Mouse (Mus musculus) right cerebral cortex, postnatal 14 days (tissue): Measurements from ENCODE around the gene Rpl3l.

Experiments
- DNase-seq: peaks from one replicate; pipeline ENCODE4 v3.0.0; 2022

Rpl3l gene

DNA sequence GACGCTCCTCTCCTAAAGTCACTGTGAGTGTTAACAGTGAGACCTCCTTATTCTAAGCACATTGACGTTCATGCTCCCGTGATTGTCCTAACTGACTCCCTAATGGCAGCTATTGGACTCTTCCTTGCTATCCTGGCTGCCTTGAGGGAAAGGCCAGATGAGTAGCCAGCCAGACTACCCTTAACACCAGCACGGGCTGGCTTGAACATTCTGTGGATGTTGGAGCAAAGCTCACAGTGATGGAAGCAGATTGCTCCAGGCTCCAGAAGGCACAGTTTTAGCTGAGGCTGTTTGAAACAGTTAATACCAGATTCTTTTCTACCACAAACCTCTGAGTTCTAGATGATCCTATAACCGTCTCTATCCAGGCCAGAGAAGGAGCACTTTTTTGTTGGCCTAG is 16.3 kb downstream of the Rpl3l start:
- DNase-seq: no peak

GRCm38 (mm10) chr17:24744381-24744780 is 16.8 kb downstream of the Rpl3l start:
- no peak for DNase-seq

- peak; percentile 85 for DNase-seq
Observed at GRCm38 (mm10) chr17:24745526-24746497, 18.2 kb downstream of the Rpl3l start.

DNA sequence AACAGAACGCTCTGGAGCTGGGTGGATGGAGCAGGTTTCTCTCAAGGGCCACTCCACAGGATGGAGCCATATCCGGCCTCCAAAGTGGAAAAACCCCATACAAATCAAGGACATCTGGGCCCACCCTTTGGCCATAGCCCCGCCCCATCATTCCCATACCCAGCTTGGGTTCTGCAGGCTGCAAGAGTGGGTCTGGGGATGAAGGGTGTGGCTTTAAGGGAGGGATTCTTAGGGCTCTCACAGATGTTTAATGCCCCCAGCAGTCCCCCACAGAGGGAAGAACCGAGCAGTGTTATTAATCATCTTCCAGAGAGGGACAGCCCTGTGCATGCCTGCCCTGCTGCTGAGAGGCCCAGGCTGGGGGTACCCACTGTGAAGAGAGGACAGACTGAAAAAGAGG is 19.4 kb downstream of the Rpl3l start:
- DNase-seq: no peak

DNA sequence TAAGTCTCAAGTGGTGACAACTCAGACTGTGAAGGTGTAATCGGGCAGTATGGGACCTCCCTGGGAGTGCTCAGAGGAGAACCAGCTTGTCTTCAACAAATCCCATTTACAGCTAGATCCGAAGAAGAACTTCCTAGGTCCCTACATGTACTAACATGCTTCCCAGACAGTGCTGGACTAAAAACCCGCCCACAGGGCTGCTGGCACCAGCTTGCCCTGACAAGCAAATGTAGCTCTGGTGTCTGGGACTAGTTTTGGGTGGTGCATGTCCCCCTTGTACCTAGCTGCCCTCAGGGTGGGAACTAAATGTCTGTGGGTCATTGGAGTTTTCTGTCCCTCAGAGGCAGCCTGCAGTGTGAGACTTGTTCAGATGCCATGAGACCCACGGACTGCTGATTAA is 23.9 kb downstream of the Rpl3l start:
- DNase-seq: no peak

GRCm38 (mm10) chr17:24752415-24753394 is 25.1 kb downstream of the Rpl3l start, which contains the start of gene Hs3st6:
TSS of gene Hs3st6 (plus strand) at chr17:24752988.
- no peak for DNase-seq

DNA sequence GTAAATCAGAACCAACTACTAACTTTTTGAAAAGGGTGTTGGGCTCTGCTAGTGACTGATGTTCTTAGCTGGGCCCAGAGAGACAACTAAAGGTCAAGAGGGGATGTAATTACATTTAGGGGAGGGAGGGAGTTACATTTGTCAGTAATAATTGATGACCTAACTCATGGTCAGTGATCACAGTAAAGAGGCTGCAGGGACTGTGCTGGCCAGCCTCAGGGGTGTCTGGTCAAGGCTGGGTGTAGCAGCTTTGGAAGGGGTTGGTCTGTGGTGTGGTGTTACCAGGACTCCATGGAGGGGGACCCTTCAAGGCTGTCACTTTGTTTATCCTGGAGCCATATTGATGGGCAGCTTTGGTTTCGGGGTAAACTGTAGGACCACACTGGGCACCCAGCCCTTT is 29.8 kb downstream of the Rpl3l start:
- DNase-seq: no peak

DNA sequence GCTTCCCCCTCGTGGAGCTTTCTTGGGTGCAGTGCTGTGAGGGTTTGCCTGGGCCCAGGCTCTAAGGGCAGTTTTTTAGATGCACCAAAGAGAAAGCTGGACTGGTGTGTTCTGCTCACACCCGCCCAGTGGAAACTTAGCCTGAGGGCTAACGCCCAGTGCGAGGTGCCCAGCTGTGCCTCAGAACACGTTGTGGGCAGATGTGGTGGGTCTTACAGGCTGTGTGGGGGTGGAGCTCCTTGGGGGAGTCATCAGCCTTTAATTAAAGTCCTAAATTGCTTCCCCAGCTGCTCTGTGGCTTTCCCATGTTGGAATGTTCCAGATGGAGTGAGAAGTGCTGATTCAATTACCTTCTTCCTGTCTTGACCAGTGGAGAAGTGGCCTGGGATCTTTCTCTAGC is 33.5 kb downstream of the Rpl3l start:
- no peak for DNase-seq

DNA sequence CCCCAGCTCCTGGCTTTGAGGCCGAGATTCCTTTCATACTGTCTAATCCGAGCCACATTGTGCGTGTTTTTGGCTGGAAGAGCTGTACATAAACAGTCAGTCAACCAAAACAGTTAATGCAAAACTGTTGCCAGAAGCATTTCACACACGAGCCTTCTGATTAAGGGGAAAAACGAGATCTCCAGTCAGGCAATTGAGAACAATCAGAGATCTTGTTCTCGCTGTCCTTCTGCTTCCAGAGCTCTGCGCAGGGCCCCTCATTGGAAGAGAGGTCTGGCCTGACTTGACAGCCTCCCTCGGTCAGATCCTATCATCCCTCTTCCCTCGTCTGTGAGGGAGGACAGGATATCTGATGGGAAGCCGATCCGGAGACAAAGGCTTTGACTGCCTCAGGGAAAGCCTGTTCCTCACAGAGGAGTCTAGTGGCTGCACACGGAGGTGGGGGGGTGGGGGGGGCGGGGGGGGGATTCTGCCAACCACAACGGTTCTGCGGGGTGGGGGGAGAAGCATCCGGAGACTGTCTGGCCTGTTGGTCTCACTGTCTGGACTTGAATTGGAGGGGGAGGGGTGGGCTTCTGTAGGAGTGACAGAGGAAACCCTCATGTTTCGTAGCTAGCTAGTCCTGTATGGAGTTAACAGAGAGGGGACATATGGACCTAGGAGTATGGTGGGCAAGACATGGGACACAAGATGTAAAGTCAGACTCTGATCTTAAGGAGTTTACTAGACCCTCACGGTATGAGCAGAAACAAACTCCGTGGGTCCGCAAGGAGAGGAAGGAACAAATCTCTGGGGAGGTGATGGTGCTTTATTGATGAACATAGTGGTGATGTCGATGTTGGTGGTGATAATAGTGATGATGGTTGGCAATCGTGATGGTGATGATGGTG is 37.6 kb downstream of the Rpl3l start:
- no peak for DNase-seq

DNA sequence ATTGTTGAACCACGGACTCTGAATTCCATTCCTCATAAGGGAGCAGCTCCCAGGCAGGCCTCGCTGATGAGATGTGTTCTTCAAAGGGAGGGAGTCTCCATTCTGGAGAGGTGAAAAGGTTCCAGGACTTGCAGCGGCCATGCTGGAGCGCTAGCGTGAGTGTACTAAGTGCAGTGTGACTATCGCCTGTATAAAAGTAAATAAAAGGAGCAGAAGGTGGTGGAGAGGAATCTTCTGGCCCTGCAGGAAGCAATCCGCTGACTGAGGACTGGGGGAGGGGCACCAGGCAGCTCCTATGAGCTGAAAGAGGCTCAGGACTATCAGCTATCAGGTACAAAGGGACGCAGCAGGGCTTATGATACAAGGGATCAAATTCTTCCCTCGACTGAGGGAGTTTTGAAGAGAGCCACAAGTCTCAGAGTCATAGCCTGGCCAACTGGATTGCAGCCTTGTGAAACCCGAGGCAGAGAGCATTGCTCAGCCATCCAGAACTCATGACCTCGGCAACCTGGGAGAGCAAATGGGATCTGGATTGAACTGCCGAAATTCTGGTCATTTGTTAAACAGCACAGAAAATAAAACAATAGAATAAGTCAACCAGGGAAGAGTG is 38.8 kb downstream of the Rpl3l start:
- no peak for DNase-seq

- no peak for DNase-seq
Observed at GRCm38 (mm10) chr17:24769146-24769545, 41.5 kb downstream of the Rpl3l start.

GRCm38 (mm10) chr17:24773241-24773640 is 45.6 kb downstream of the Rpl3l start:
- no peak for DNase-seq

- DNase-seq: no peak
Observed at GRCm38 (mm10) chr17:24775173-24775572, 47.6 kb downstream of the Rpl3l start.

GRCm38 (mm10) chr17:24777073-24777472 is 49.5 kb downstream of the Rpl3l start:
- DNase-seq: no peak

DNA sequence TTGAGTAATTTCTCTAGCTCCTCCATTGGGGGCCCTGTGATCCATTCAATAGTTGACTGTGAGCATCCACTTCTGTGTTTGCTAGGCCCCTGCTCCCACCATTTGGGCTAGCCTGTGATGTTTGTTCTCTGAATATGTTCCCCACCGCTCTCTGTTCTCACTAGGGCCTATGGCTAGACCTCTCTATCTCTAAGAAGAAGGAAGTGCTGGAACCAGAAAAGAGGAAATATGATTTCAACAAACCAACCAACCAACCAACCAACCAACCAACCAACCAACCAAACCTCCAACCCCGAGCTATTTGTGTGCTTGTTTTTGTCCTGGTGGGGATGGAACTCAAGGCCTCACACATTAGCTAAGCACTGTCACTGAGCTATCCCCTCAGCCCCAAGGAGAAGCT is 53.2 kb downstream of the Rpl3l start:
- DNase-seq: no peak
